Mouse (Mus musculus): ENCODE results near the gene Spo11. TPM values are rescaled to one million over a fixed set of nuclear protein-coding genes. Genes with fewer than 3 reads are reported as not detected.

The Spo11 gene
- polyA plus RNA-seq, 1 experiment from 2014 or later, result 0.04 TPM

GRCm38 (mm10) chr2:172936844-172937243 lies 40.7 kb upstream of the Spo11 start:
- ATAC-seq, result no peak
- WGBS, result 71% methylated on average over 5 of the region's 5 CpGs
- no peak overlapping the region for H3K27ac ChIP-seq (ENCODE audit: low read length)

DNA sequence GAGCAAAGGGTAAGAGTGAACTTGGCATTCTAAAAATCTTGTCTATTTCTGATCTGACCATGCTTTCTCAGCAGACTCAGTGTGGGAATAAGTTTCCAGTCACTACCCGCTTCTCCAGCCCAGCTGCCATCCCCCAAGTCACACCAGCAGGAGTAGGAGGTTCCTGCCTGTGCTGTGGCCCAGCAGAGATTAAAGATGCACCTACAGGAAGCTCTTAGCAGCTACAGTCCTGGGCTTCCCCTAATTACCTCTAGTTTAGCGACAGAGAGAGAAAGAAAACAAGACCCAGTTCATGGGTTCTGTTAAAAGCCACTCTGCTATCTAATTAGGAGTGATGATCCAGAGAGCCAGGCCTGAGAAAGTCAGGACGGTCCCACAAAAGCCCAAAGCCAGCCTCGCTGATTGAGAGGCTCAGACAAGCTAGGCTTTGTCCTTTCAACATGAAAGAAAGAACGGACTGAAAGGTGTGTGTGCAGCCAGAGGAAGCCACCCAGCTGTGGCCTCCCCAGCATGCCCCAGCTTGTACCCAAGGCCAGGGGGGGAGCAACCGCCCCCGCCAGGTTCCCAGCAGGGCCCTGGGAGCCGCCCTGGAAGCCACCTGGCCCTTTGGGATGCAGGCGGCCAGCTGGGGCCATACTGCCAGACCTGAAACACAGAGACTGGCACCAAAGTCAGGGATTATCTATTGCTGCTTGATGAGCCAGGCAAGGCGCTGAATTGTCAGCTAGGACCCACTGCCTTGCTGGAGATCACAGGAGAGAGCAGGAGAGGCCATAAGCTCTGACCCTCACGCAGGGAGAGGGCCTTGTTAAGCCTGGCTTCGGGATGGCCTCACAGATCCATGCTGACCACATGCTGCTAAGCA lies 39.9 kb upstream of the Spo11 start:
- WGBS, result 62% methylated on average over 12 of the region's 12 CpGs
- peak overlapping the region; percentile 80 for H3K9ac ChIP-seq (ENCODE audit: low read depth, low read length)
- peaks cover 46% of the 10 kb centered on the region for H3K4me1 ChIP-seq (ENCODE audit: control insufficient read depth, insufficient read depth, low read length)
- no peak for ATAC-seq
- peak overlapping the region; percentile 46 for H3K27ac ChIP-seq (ENCODE audit: low read length)
- H3K9me3 ChIP-seq (ENCODE audit: control insufficient read depth, low read length), result no peaks in the 10 kb centered on the region
- peaks cover 4% of the 10 kb centered on the region; the same call in 1 of the 2 replicates for H3K27me3 ChIP-seq (replicated peaks; ENCODE audit: control insufficient read depth, insufficient read depth, low read length)
- no peaks in the 10 kb centered on the region for H3K36me3 ChIP-seq (ENCODE audit: control insufficient read depth, insufficient read depth, low read length)
- H3K4me2 ChIP-seq (ENCODE audit: low read depth, low read length), result peak overlapping the region; percentile 98
- peak overlapping the region; percentile 69; the same call in 1 of the 2 replicates for H3K4me3 ChIP-seq (ENCODE audit: low read length)

More at GRCm38 (mm10) chr2:172936844-172937243, 40.7 kb upstream of the Spo11 start:
- Histone ChIP-seq H3K27me3 (replicated peaks; ENCODE audit: control insufficient read depth, insufficient read depth, low read length) (peaks cover 4% of the 10 kb centered on the region; the same call in 1 of the 2 replicates), H3K9me3 (ENCODE audit: control insufficient read depth, low read length) (no peaks in the 10 kb centered on the region), H3K9ac (ENCODE audit: low read depth, low read length) (no peak overlapping the region; the same call in 1 of the 2 replicates), H3K4me2 (ENCODE audit: low read depth, low read length) (no peak overlapping the region), H3K36me3 (ENCODE audit: control insufficient read depth, insufficient read depth, low read length) (no peaks in the 10 kb centered on the region), H3K4me1 (ENCODE audit: control insufficient read depth, insufficient read depth, low read length) (peaks cover 50% of the 10 kb centered on the region), H3K4me3 (ENCODE audit: low read length) (no peak overlapping the region)

GRCm38 (mm10) chr2:172938761-172939638 lies 38.5 kb upstream of the Spo11 start:
- no peaks in the 10 kb centered on the region for H3K36me3 ChIP-seq (ENCODE audit: control insufficient read depth, insufficient read depth, low read length)
- peak overlapping the region; percentile 80 for H3K9ac ChIP-seq (ENCODE audit: low read depth, low read length)
- peak overlapping the region; percentile 69 for H3K4me3 ChIP-seq (ENCODE audit: low read length)
- H3K27ac ChIP-seq (ENCODE audit: low read length), result peak overlapping the region; percentile 92
- no peaks in the 10 kb centered on the region for H3K9me3 ChIP-seq (ENCODE audit: control insufficient read depth, low read length)
- H3K4me2 ChIP-seq (ENCODE audit: low read depth, low read length), result peak overlapping the region; percentile 98
- H3K27me3 ChIP-seq (replicated peaks; ENCODE audit: control insufficient read depth, insufficient read depth, low read length), result peaks cover 4% of the 10 kb centered on the region; the same call in 1 of the 2 replicates
- peaks cover 37% of the 10 kb centered on the region for H3K4me1 ChIP-seq (ENCODE audit: control insufficient read depth, insufficient read depth, low read length)
- peak; percentile 29 for ATAC-seq
- WGBS, result under 1% methylated on average over 57 of the region's 57 CpGs

GRCm38 (mm10) chr2:172939639-172940002 lies 37.9 kb upstream of the Spo11 start:
- peaks cover 4% of the 10 kb centered on the region; the same call in 1 of the 2 replicates for H3K27me3 ChIP-seq (replicated peaks; ENCODE audit: control insufficient read depth, insufficient read depth, low read length)
- H3K4me3 ChIP-seq (ENCODE audit: low read length), result peak overlapping the region; percentile 69
- H3K9me3 ChIP-seq (ENCODE audit: control insufficient read depth, low read length), result no peaks in the 10 kb centered on the region
- H3K9ac ChIP-seq (ENCODE audit: low read depth, low read length), result peak overlapping the region; percentile 80
- peak; percentile 12 for ATAC-seq
- H3K36me3 ChIP-seq (ENCODE audit: control insufficient read depth, insufficient read depth, low read length), result no peaks in the 10 kb centered on the region
- peak overlapping the region; percentile 98 for H3K4me2 ChIP-seq (ENCODE audit: low read depth, low read length)
- WGBS, result under 1% methylated on average over 26 of the region's 26 CpGs
- H3K4me1 ChIP-seq (ENCODE audit: control insufficient read depth, insufficient read depth, low read length), result peaks cover 31% of the 10 kb centered on the region
- H3K27ac ChIP-seq (ENCODE audit: low read length), result peak overlapping the region; percentile 92

DNA sequence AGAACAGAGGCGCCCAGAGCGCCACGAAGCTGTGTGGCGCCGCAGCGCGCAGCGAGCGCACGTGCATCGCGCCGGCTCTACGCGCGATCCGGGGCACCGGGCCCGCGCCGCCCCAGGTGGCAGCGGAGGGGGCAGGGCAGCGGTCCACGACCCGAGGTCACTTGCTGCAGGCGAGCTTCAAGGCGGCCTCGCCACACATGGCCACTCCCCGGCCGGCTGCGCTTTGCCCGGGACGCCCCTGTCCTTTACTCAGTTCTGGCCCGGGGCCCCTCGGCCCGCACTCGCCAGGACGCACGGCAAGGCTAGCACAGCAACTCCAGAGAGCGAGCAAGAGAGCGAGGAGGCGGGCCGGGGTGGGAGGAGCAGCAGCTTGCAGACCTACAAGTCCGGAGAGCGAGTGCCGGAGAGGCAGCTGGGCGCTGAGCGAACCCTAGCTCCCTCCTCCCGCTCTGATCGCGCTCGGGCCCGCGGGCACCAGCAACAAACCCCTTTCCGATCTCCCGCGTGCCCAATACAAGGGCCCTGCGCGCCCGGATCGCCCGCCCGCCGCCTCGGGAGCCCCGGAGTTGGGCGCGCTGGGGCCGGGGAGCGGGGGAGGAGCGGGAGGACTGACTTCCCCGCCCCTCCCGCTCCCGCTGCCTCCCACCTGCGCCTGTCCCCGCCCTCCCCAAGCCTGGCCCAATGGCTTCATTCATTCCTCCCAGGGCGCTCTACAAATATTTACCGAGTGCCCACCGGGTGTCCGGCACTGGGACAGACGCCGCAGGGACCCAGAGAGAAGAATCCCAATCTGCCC lies 37.3 kb upstream of the Spo11 start, which contains the start of gene Bmp7:
TSS of gene Bmp7 (minus strand) at position 319 of the 796 bp plus-strand sequence.
- Histone ChIP-seq H3K36me3 (ENCODE audit: control insufficient read depth, insufficient read depth, low read length) (no peaks in the 10 kb centered on the region), H3K4me3 (ENCODE audit: low read length) (peak within 1 kb of the TSS; percentile 69), H3K27me3 (replicated peaks; ENCODE audit: control insufficient read depth, insufficient read depth, low read length) (peaks cover 4% of the 10 kb centered on the region; the same call in 1 of the 2 replicates), H3K4me2 (ENCODE audit: low read depth, low read length) (peak within 1 kb of the TSS; percentile 98), H3K4me1 (ENCODE audit: control insufficient read depth, insufficient read depth, low read length) (peaks cover 25% of the 10 kb centered on the region), H3K9ac (ENCODE audit: low read depth, low read length) (peak within 1 kb of the TSS; percentile 80), H3K9me3 (ENCODE audit: control insufficient read depth, low read length) (no peaks in the 10 kb centered on the region), H3K27ac (ENCODE audit: low read length) (peak within 1 kb of the TSS; percentile 92)
- WGBS, result under 1% methylated on average over 81 of the region's 82 CpGs
- ATAC-seq, result peak; percentile 92

DNA sequence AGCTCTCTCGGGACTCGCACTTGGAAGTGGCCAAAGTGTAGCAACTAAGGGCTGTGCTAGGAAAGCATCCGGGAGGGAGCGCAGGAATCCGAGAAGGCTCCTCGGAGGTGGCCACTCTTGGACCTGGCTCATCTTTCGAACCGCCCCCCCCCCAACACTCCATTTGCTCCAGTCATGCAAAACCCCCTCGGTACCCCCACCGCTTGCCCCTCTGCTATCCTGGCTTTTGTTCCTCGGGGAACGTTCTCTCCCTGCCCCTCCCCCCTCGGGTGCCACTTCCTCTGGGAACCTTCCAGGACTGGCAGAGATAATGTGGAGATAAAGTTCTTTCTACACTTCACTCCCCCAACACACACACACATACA lies 36.7 kb upstream of the Spo11 start:
- H3K36me3 ChIP-seq (ENCODE audit: control insufficient read depth, insufficient read depth, low read length), result no peaks in the 10 kb centered on the region
- no peaks in the 10 kb centered on the region for H3K9me3 ChIP-seq (ENCODE audit: control insufficient read depth, low read length)
- peak overlapping the region; percentile 80 for H3K9ac ChIP-seq (ENCODE audit: low read depth, low read length)
- peak overlapping the region; percentile 98 for H3K4me2 ChIP-seq (ENCODE audit: low read depth, low read length)
- peaks cover 19% of the 10 kb centered on the region for H3K4me1 ChIP-seq (ENCODE audit: control insufficient read depth, insufficient read depth, low read length)
- ATAC-seq, result no peak
- H3K27ac ChIP-seq (ENCODE audit: low read length), result peak overlapping the region; percentile 92
- peaks cover 4% of the 10 kb centered on the region; the same call in 1 of the 2 replicates for H3K27me3 ChIP-seq (replicated peaks; ENCODE audit: control insufficient read depth, insufficient read depth, low read length)
- peak overlapping the region; percentile 69 for H3K4me3 ChIP-seq (ENCODE audit: low read length)
- 0% methylated on average over 12 of the region's 13 CpGs for WGBS

DNA sequence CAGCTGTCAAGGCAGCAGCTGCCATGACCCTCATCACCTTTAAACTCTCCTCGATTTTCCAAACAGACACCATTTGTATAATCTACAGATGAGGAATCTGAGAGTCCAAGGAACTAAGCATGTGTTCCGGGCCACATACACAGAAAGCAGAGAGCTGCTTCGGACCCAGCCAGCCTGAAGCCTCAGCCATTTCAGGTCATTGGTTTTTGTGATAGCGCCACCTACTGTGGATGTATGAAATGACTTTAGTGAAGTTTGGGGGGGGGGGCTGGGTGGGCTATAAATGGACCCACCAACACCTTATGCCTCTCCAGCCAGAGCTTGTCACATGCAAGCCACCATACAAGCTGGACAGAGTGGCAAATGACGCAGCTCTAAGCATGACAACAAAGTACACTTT lies 28.4 kb upstream of the Spo11 start:
- 39% methylated on average over 5 of the region's 5 CpGs for WGBS
- Histone ChIP-seq H3K36me3 (ENCODE audit: control insufficient read depth, insufficient read depth, low read length) (no peaks in the 10 kb centered on the region), H3K9ac (ENCODE audit: low read depth, low read length) (0 out of 2 replicates have a peak overlapping the region, but pooled peaks have one; percentile 10), H3K4me1 (ENCODE audit: control insufficient read depth, insufficient read depth, low read length) (no peaks in the 10 kb centered on the region), H3K4me2 (ENCODE audit: low read depth, low read length) (no peak overlapping the region), H3K4me3 (ENCODE audit: low read length) (no peak overlapping the region), H3K27ac (ENCODE audit: low read length) (no peak overlapping the region), H3K27me3 (replicated peaks; ENCODE audit: control insufficient read depth, insufficient read depth, low read length) (no peaks in the 10 kb centered on the region), H3K9me3 (ENCODE audit: control insufficient read depth, low read length) (no peaks in the 10 kb centered on the region; the same call in 1 of the 2 replicates)
- ATAC-seq, result no peak

DNA sequence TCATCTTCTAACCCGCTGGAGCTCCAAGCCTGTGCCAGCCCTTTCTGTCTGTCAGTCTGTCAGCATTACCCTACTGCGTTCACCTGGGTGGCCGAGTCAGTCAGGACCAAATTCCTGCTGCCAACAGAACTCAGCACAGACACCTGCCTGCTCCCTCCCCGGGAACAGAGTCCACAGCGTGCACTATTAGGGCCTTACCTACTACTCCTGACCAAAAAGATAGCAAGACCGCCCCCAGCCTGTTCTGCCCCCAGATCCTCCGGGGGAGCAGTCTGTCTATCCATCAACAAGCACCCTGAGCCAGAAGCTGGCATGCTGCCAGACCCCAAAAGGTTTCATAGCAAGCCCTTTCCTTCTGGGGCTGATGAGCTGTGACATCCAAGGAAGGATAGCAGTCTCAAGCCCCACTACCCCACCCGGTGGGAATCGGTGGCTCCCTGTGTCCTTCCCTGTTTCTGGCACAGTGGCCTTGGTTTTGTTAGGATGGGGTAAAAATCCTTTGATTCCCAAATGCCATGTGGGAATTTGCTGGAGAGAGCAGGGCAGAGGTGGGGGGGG lies 27.3 kb upstream of the Spo11 start:
- Histone ChIP-seq H3K4me3 (ENCODE audit: low read length) (no peak overlapping the region), H3K4me2 (ENCODE audit: low read depth, low read length) (no peak overlapping the region), H3K27me3 (replicated peaks; ENCODE audit: control insufficient read depth, insufficient read depth, low read length) (no peaks in the 10 kb centered on the region), H3K4me1 (ENCODE audit: control insufficient read depth, insufficient read depth, low read length) (no peaks in the 10 kb centered on the region), H3K27ac (ENCODE audit: low read length) (no peak overlapping the region), H3K9me3 (ENCODE audit: control insufficient read depth, low read length) (no peaks in the 10 kb centered on the region; the same call in 1 of the 2 replicates), H3K36me3 (ENCODE audit: control insufficient read depth, insufficient read depth, low read length) (no peaks in the 10 kb centered on the region), H3K9ac (ENCODE audit: low read depth, low read length) (no peak overlapping the region)
- 63% methylated on average over 9 of the region's 9 CpGs for WGBS
- ATAC-seq, result 0 out of 2 replicates have a peak, but pooled peaks have one; percentile 16

All from intestine, embryonic 16.5 days (tissue).